Mouse (Mus musculus): ENCODE results near the gene Rbm38. TPM values are rescaled to one million over a fixed set of nuclear protein-coding genes. Genes with fewer than 3 reads are reported as not detected.

Gene Rbm38
- polyA plus RNA-seq, 1 experiment from 2014 or later, result 315 TPM

DNA sequence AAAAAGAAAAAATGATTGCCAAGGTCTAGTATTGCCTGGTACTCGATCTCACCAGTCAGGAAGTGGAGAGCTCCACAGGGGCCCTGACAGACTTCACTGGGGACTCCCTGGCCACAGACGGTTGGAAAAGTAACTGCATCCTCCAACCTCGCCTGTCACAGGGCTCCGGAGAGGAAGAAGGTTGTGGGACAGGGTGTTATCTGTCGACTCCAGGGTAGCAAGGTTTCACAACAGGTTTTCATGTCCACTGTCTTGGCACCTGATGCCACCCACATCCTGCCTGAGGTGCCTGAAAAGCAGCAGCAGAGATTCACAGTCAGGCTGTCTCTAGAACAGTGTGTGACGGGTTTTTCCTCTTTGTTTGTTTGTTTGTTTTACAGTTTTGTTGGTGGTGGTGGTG is 2.4 kb upstream of the Rbm38 start:
- Histone ChIP-seq H3K27me3 (no peaks in the 10 kb centered on the region), H3K9me3 (replicated peaks) (no peaks in the 10 kb centered on the region), H3K9ac (no peak overlapping the region), H3K4me1 (replicated peaks) (peaks cover 45% of the 10 kb centered on the region), H3K36me3 (replicated peaks) (peaks cover 44% of the 10 kb centered on the region), H3K27ac (replicated peaks) (peak overlapping the region; percentile 35), H3K4me2 (peak overlapping the region; percentile 93; the same call in 1 of the 2 replicates), H3K4me3 (replicated peaks) (no peak overlapping the region)
- WGBS (ENCODE audit: insufficient replicate concordance), result 7% methylated on average over 6 of the region's 6 CpGs
- ATAC-seq (ENCODE audit: insufficient read depth), result no peak

DNA sequence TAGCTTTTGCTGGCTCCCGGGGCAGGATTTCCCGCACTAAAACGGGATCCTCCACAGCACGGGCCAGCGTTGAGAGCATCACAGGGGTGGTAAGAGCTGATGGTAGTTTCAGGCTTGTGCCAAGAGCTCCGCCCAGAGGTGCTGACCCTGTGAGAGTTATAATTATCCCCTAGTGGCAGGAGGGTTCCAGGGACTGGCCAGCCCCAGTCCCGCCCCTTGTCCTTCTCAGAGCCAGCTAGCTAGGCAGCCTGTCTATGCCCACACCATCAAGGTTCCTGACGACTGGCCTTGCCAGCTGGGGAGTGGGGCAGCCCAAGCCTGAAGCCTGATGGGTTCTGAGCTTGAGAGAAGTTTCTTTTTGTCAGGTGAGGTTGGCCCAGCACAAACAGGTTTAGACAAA is 1.7 kb upstream of the Rbm38 start:
- Histone ChIP-seq H3K27me3 (no peaks in the 10 kb centered on the region), H3K4me2 (peak overlapping the region; percentile 93), H3K4me1 (replicated peaks) (peaks cover 46% of the 10 kb centered on the region), H3K9ac (peak overlapping the region; percentile 53; the same call in 1 of the 2 replicates), H3K9me3 (replicated peaks) (no peaks in the 10 kb centered on the region), H3K36me3 (replicated peaks) (peaks cover 44% of the 10 kb centered on the region), H3K27ac (replicated peaks) (peak overlapping the region; percentile 35), H3K4me3 (replicated peaks) (peak overlapping the region; percentile 6; the same call in 1 of the 2 replicates)
- WGBS (ENCODE audit: insufficient replicate concordance), result 17% methylated on average over 8 of the region's 8 CpGs
- ATAC-seq (ENCODE audit: insufficient read depth), result no peak

DNA sequence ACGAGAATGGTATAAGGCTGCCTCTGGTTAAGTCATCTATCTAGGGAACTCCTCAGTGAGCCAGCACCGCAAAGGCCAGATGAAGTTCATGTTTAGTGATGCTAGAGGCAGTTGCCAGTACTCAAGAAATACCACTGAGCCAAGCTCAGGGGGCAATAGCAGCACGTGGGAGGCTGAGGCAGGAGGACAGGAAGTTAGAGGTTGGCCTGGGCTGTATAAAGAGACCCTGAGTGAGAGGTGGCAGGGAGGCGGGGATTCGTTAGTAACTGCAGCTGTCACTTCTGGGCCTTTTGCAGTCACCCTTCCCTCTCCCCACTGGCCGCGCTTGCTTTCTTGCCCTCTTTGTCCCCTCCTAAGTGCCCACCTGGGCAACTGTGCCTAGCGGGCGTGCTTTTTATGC is 976 bp upstream of the Rbm38 start:
- 9% methylated on average over 9 of the region's 9 CpGs for WGBS (ENCODE audit: insufficient replicate concordance)
- Histone ChIP-seq H3K4me1 (replicated peaks) (peaks cover 53% of the 10 kb centered on the region), H3K27ac (replicated peaks) (peak overlapping the region; percentile 35), H3K9ac (peak overlapping the region; percentile 53), H3K9me3 (replicated peaks) (no peaks in the 10 kb centered on the region), H3K27me3 (no peaks in the 10 kb centered on the region), H3K4me3 (replicated peaks) (peak overlapping the region; percentile 58), H3K36me3 (replicated peaks) (peaks cover 44% of the 10 kb centered on the region), H3K4me2 (peak overlapping the region; percentile 93)
- ATAC-seq (ENCODE audit: insufficient read depth), result no peak

GRCm38 (mm10) chr2:173019790-173020189 is 508 bp upstream of the Rbm38 start:
- Histone ChIP-seq H3K27me3 (no peaks in the 10 kb centered on the region), H3K4me2 (peak overlapping the region; percentile 93), H3K27ac (replicated peaks) (peak overlapping the region; percentile 69), H3K9ac (peak overlapping the region; percentile 53), H3K36me3 (replicated peaks) (peaks cover 44% of the 10 kb centered on the region), H3K4me1 (replicated peaks) (peaks cover 57% of the 10 kb centered on the region), H3K4me3 (replicated peaks) (peak overlapping the region; percentile 58), H3K9me3 (replicated peaks) (no peaks in the 10 kb centered on the region)
- WGBS (ENCODE audit: insufficient replicate concordance), result 0% methylated on average over 23 of the region's 29 CpGs
- ATAC-seq (ENCODE audit: insufficient read depth), result peak; percentile 72

GRCm38 (mm10) chr2:173021633-173022055 is 1.3 kb downstream of the Rbm38 start:
- H3K9me3 ChIP-seq (replicated peaks), result no peaks in the 10 kb centered on the region
- H3K36me3 ChIP-seq (replicated peaks), result peaks cover 44% of the 10 kb centered on the region
- WGBS (ENCODE audit: insufficient replicate concordance), result under 1% methylated on average over 54 of the region's 54 CpGs
- H3K4me2 ChIP-seq, result peak overlapping the region; percentile 93
- peaks cover 76% of the 10 kb centered on the region for H3K4me1 ChIP-seq (replicated peaks)
- no peaks in the 10 kb centered on the region for H3K27me3 ChIP-seq
- H3K27ac ChIP-seq (replicated peaks), result peak overlapping the region; percentile 99
- peak overlapping the region; percentile 94 for H3K9ac ChIP-seq
- peak; percentile 69 for ATAC-seq (ENCODE audit: insufficient read depth)
- H3K4me3 ChIP-seq (replicated peaks), result peak overlapping the region; percentile 91

- peak overlapping the region; percentile 94 for H3K9ac ChIP-seq
- peak overlapping the region; percentile 91 for H3K4me3 ChIP-seq (replicated peaks)
- H3K4me2 ChIP-seq, result peak overlapping the region; percentile 93
- peak overlapping the region; percentile 99 for H3K27ac ChIP-seq (replicated peaks)
- H3K27me3 ChIP-seq, result no peaks in the 10 kb centered on the region
- peak; percentile 49 for ATAC-seq (ENCODE audit: insufficient read depth)
- H3K4me1 ChIP-seq (replicated peaks), result peaks cover 80% of the 10 kb centered on the region
- H3K36me3 ChIP-seq (replicated peaks), result peaks cover 49% of the 10 kb centered on the region
- WGBS (ENCODE audit: insufficient replicate concordance), result under 1% methylated on average over 51 of the region's 51 CpGs
- H3K9me3 ChIP-seq (replicated peaks), result no peaks in the 10 kb centered on the region
Observed at GRCm38 (mm10) chr2:173022056-173022681, 1.9 kb downstream of the Rbm38 start.

DNA sequence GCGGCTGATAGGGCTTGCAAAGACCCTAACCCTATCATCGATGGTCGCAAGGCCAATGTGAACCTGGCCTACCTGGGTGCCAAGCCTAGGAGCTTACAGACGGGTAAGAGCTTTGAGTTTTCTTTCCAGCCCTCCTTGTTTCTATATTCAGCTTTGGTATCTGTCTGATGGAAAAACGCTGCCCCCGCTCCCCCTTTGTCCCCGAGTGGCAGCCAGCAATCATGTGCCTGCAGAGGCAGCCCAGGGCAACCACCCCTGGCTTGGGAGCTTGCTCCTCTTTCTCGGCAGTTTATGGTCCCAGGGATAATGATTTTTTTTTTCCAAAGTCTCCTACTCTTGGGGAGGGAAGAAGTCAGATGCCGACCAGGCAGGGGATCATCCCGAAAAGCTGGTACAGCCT is 2.5 kb downstream of the Rbm38 start:
- peaks cover 80% of the 10 kb centered on the region for H3K4me1 ChIP-seq (replicated peaks)

DNA sequence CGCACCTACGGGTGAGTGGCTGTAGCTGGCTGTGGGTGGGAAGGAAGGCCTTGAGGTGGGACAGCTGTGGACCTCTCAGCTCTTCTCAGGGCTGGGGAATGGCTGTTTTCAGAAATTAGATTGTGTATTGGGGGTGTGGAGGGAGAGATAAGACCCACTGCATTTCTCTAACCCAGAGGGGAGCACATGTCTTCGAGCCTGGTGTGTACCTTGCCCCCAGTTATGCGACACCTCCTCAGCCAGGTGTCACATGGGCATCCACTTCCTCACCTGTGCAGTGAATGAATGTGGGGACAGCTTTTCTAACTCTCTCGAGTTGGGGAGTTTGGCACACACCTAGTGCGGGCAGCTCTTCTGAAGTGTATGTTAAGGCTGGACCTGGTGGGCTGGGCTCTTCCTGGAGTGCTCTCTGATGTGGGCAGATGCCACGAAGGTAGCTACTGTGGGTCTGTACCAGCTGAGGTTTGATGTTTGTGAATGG is 3.1 kb downstream of the Rbm38 start:
- ATAC-seq (ENCODE audit: insufficient read depth), result peak; percentile 1
- no peaks in the 10 kb centered on the region for H3K9me3 ChIP-seq (replicated peaks)
- WGBS (ENCODE audit: insufficient replicate concordance), result 14% methylated on average over 7 of the region's 7 CpGs
- H3K27ac ChIP-seq (replicated peaks), result peak overlapping the region; percentile 99
- peaks cover 80% of the 10 kb centered on the region for H3K4me1 ChIP-seq (replicated peaks)
- H3K4me3 ChIP-seq (replicated peaks), result peak overlapping the region; percentile 91
- H3K36me3 ChIP-seq (replicated peaks), result peaks cover 62% of the 10 kb centered on the region
- H3K27me3 ChIP-seq, result no peaks in the 10 kb centered on the region
- peak overlapping the region; percentile 93 for H3K4me2 ChIP-seq
- H3K9ac ChIP-seq, result peak overlapping the region; percentile 94

More for the DNA sequence above, 2.5 kb downstream of the Rbm38 start:
- H3K9ac ChIP-seq, result peak overlapping the region; percentile 94
- H3K36me3 ChIP-seq (replicated peaks), result peaks cover 56% of the 10 kb centered on the region
- peak overlapping the region; percentile 99 for H3K27ac ChIP-seq (replicated peaks)
- no peaks in the 10 kb centered on the region for H3K27me3 ChIP-seq
- peak overlapping the region; percentile 93 for H3K4me2 ChIP-seq
- peak overlapping the region; percentile 91 for H3K4me3 ChIP-seq (replicated peaks)
- H3K9me3 ChIP-seq (replicated peaks), result no peaks in the 10 kb centered on the region
- WGBS (ENCODE audit: insufficient replicate concordance), result 7% methylated on average over 10 of the region's 10 CpGs
- no peak for ATAC-seq (ENCODE audit: insufficient read depth)

GRCm38 (mm10) chr2:173023966-173024365 is 3.7 kb downstream of the Rbm38 start:
- WGBS (ENCODE audit: insufficient replicate concordance), result 22% methylated on average over 4 of the region's 4 CpGs
- H3K36me3 ChIP-seq (replicated peaks), result peaks cover 67% of the 10 kb centered on the region
- H3K9me3 ChIP-seq (replicated peaks), result no peaks in the 10 kb centered on the region
- H3K27ac ChIP-seq (replicated peaks), result peak overlapping the region; percentile 99
- ATAC-seq (ENCODE audit: insufficient read depth), result no peak
- H3K27me3 ChIP-seq, result no peaks in the 10 kb centered on the region
- peak overlapping the region; percentile 91 for H3K4me3 ChIP-seq (replicated peaks)
- peak overlapping the region; percentile 94 for H3K9ac ChIP-seq
- peak overlapping the region; percentile 93 for H3K4me2 ChIP-seq
- peaks cover 80% of the 10 kb centered on the region for H3K4me1 ChIP-seq (replicated peaks)

- H3K27me3 ChIP-seq, result no peaks in the 10 kb centered on the region
- H3K4me2 ChIP-seq, result peak overlapping the region; percentile 93
- peaks cover 80% of the 10 kb centered on the region for H3K4me1 ChIP-seq (replicated peaks)
- no peak for ATAC-seq (ENCODE audit: insufficient read depth)
- H3K27ac ChIP-seq (replicated peaks), result peak overlapping the region; percentile 99
- no peaks in the 10 kb centered on the region for H3K9me3 ChIP-seq (replicated peaks)
- peak overlapping the region; percentile 91 for H3K4me3 ChIP-seq (replicated peaks)
- peak overlapping the region; percentile 94 for H3K9ac ChIP-seq
- 66% methylated on average over 8 of the region's 8 CpGs for WGBS (ENCODE audit: insufficient replicate concordance)
- peaks cover 71% of the 10 kb centered on the region for H3K36me3 ChIP-seq (replicated peaks)
Observed at GRCm38 (mm10) chr2:173024392-173024791, 4.1 kb downstream of the Rbm38 start.

- peaks cover 80% of the 10 kb centered on the region for H3K4me1 ChIP-seq (replicated peaks)
- no peaks in the 10 kb centered on the region for H3K27me3 ChIP-seq
- 43% methylated on average over 4 of the region's 4 CpGs for WGBS (ENCODE audit: insufficient replicate concordance)
- H3K9me3 ChIP-seq (replicated peaks), result no peaks in the 10 kb centered on the region
- peak overlapping the region; percentile 93 for H3K4me2 ChIP-seq
- H3K9ac ChIP-seq, result peak overlapping the region; percentile 94
- H3K4me3 ChIP-seq (replicated peaks), result peak overlapping the region; percentile 91
- H3K27ac ChIP-seq (replicated peaks), result peak overlapping the region; percentile 99
- no peak for ATAC-seq (ENCODE audit: insufficient read depth)
- peaks cover 77% of the 10 kb centered on the region for H3K36me3 ChIP-seq (replicated peaks)
Observed at GRCm38 (mm10) chr2:173024938-173025337, 4.6 kb downstream of the Rbm38 start.
